Mouse (Mus musculus): ENCODE data around the gene Rgcc. TPM values are rescaled to one million over a fixed set of nuclear protein-coding genes. Genes with fewer than 3 reads are reported as not detected.

The Rgcc gene
- total and polyA plus RNA-seq, 3 experiments: 2.2 to 5.2 (median 2.3) TPM

DNA sequence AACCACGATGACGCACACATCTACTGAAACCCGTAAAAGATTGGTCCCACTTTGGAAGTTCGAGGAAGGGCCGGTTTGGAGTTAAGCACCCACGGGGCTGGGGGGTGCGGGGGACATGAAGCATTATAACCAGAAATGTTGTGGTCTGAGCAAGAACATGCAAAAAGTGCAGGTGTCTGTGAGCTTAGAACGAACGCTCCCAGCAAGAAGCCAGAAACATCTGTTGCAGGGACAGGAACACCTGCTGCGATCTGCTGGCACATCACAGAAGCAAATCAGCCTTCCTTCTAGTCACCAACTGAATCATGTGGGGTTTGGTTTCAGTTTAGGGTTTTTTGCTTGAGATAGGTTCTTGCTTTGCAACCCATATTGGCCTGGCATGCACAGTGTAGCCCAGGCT is 33.6 kb downstream of the Rgcc start (continued):
- TF ChIP-seq BHLHE40 (IDR thresholded peaks at IDR 0.05; ENCODE audit: low read depth, low read length): 0 out of 2 replicates have a peak, but pooled peaks have one; percentile 44
- no peak for TF ChIP-seq MAFK (IDR thresholded peaks at IDR 0.05; ENCODE audit: insufficient replicate concordance, low read length)
- TF ChIP-seq ZKSCAN1 (IDR thresholded peaks at IDR 0.05; ENCODE audit: borderline replicate concordance, low read depth, low read length): no peak
- no peak for TF ChIP-seq ZC3H11A (IDR thresholded peaks at IDR 0.05; ENCODE audit: low read depth, low read length)
- TF ChIP-seq USF2 (conservative IDR thresholded peaks at IDR 0.05; ENCODE audit: low read depth, low read length): no peak

DNA sequence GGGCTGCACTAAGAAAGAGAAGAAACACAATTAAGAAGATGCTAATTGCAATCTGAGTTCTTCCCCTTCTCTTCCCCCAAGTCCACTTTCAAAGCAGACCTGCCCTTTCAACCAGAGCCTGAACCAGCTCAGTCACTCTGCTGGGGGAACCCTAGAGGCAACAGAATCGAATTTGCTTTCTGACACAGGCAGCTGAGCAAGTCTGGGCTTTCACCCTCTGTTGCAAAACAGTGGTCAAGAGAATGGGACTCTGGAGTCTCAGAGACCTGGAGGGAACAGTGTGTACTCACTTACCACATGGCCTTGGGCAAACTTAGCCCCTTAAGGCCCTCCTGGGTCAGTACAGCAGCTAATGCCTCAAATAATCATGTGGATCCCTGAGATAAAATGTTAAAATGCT is 34.1 kb downstream of the Rgcc start:
- dilution Hi-C loops (cut with MboI; ENCODE audit: extremely low pct_ligation_motif_present, extremely low pct_unique_long_range_greater_than_20kb, low sequenced_read_pairs) (no loop called here), in situ Hi-C loops (cut with MboI; ENCODE audit: low pct_ligation_motif_present, low pct_unique_long_range_greater_than_20kb, low sequenced_read_pairs) (loop anchor here (5.0 kb wide), 1 partner anchor 35 kb away; the partner anchor contains the start of gene Rgcc)
- Histone ChIP-seq H3K27ac (ENCODE audit: insufficient read depth, low read depth) (0 out of 2 replicates have a peak overlapping the region, but pooled peaks have one; percentile 18), H3K4me1 (ENCODE audit: control insufficient read depth in 1 of 2, insufficient read depth in 2 of 2) (peaks cover 6 to 42% of the 10 kb centered on the region in 2 experiments; a peak in 3 of 4 replicates), H3K27me3 (replicated peaks) (no peaks in the 10 kb centered on the region), H3K36me3 (replicated peaks in 1 of 2; ENCODE audit: control insufficient read depth in 1 of 2, insufficient read depth in 1 of 2, low read length in 1 of 2) (no peaks in the 10 kb centered on the region), H3K79me2 (replicated peaks; ENCODE audit: control insufficient read depth, extremely low read depth, insufficient read depth, poor library complexity, severe bottlenecking) (no peaks in the 10 kb centered on the region), H3K4me3 (replicated peaks in 1 of 3; ENCODE audit: low read depth in 2 of 3, low read length in 2 of 3, poor library complexity in 1 of 3) (no peak overlapping the region), H3K4me2 (ENCODE audit: insufficient read depth, low read depth, poor library complexity, severe bottlenecking) (peak overlapping the region; percentile 45; the same call in 1 of the 2 replicates), H3K9me3 (replicated peaks; ENCODE audit: low read length) (peaks cover 4% of the 10 kb centered on the region), H3K9ac (ENCODE audit: insufficient read depth, low read depth) (no peak overlapping the region)
- DNase-seq (ENCODE audit: extremely low read depth): peak; percentile 65
- TF ChIP-seq CTCF (conservative IDR thresholded peaks at IDR 0.05 in 1 of 2, IDR thresholded peaks at IDR 0.05 in 1 of 2; ENCODE audit: low read depth in 2 of 2, low read length in 2 of 2) (no peak), MAZ (IDR thresholded peaks at IDR 0.05; ENCODE audit: low read depth, low read length) (no peak), RCOR1 (conservative IDR thresholded peaks at IDR 0.05; ENCODE audit: low read depth, low read length) (no peak), ETS1 (conservative IDR thresholded peaks at IDR 0.05; ENCODE audit: low read depth, low read length) (0 out of 2 replicates have a peak, but pooled peaks have one; percentile 42), TCF12 (IDR thresholded peaks at IDR 0.05; ENCODE audit: low read depth, low read length) (no peak)

DNA sequence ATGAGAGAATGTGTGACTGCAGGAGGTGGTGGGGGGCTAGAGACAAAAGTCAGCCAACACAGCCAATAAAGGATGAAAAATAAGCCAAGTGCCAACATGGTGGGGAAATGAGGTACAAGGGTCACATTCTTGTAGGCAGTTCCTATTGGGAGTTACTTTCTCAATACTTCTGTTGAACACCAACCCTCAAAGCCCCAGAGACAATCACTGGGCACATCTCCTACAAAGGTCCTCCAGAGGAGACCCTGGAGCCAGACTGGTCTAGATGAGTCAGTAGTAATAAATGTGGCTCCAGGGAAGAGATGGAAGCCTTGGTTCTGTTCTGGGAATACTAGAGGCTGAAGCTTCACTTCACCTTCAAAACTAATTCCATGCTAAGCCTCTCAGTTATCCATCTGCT is 35.0 kb downstream of the Rgcc start:
- TF ChIP-seq ZNF384 (IDR thresholded peaks at IDR 0.05; ENCODE audit: low read depth, low read length): no peak
- TF ChIP-seq CHD1 (IDR thresholded peaks at IDR 0.05; ENCODE audit: low read depth, low read length): no peak
- no peak for TF ChIP-seq BHLHE40 (IDR thresholded peaks at IDR 0.05; ENCODE audit: low read depth, low read length)
- TF ChIP-seq ELF1 (IDR thresholded peaks at IDR 0.05; ENCODE audit: low read depth, low read length): no peak
- no peak for TF ChIP-seq NRF1 (IDR thresholded peaks at IDR 0.05; ENCODE audit: low read depth, low read length)
- no peak for TF ChIP-seq UBTF (IDR thresholded peaks at IDR 0.05; ENCODE audit: low read depth, low read length)
- no peak for TF ChIP-seq TCF12 (IDR thresholded peaks at IDR 0.05; ENCODE audit: low read depth, low read length)
- no peak for TF ChIP-seq MEF2A (IDR thresholded peaks at IDR 0.05; ENCODE audit: borderline replicate concordance, low read depth, low read length)
- no peak for TF ChIP-seq GABPA (IDR thresholded peaks at IDR 0.05; ENCODE audit: insufficient replicate concordance, low read depth, low read length)
- no peak for TF ChIP-seq CHD2 (IDR thresholded peaks at IDR 0.05; ENCODE audit: low read length)
- no peaks in the 10 kb centered on the region for H3K27me3 ChIP-seq (replicated peaks)
- no peak for DNase-seq (ENCODE audit: extremely low read depth)
- dilution Hi-C loops (cut with MboI; ENCODE audit: extremely low pct_ligation_motif_present, extremely low pct_unique_long_range_greater_than_20kb, low sequenced_read_pairs): no loop called here
- no peak overlapping the region for H3K27ac ChIP-seq (ENCODE audit: insufficient read depth, low read depth)
- peaks cover 4% of the 10 kb centered on the region for H3K9me3 ChIP-seq (replicated peaks; ENCODE audit: low read length)
- no peak overlapping the region for H3K9ac ChIP-seq (ENCODE audit: insufficient read depth, low read depth)
- H3K4me1 ChIP-seq (ENCODE audit: control insufficient read depth in 1 of 2, insufficient read depth in 2 of 2): peaks cover 6 to 42% of the 10 kb centered on the region in 2 experiments; a peak in 3 of 4 replicates
- no peaks in the 10 kb centered on the region for H3K79me2 ChIP-seq (replicated peaks; ENCODE audit: control insufficient read depth, extremely low read depth, insufficient read depth, poor library complexity, severe bottlenecking)
- H3K36me3 ChIP-seq (replicated peaks in 1 of 2; ENCODE audit: control insufficient read depth in 1 of 2, insufficient read depth in 1 of 2, low read length in 1 of 2): no peaks in the 10 kb centered on the region
- no peak overlapping the region for H3K4me3 ChIP-seq (replicated peaks in 1 of 3; ENCODE audit: low read depth in 2 of 3, low read length in 2 of 3, poor library complexity in 1 of 3)
- in situ Hi-C loops (cut with MboI; ENCODE audit: low pct_ligation_motif_present, low pct_unique_long_range_greater_than_20kb, low sequenced_read_pairs): loop anchor here (5.0 kb wide), 1 partner anchor 36 kb away; the partner anchor contains the start of gene Rgcc
- H3K4me2 ChIP-seq (ENCODE audit: insufficient read depth, low read depth, poor library complexity, severe bottlenecking): no peak overlapping the region
